Mouse (Mus musculus) right cerebral cortex, postnatal 4 days (tissue): ENCODE data around the gene Rplp1.

Experiments used
- DNase-seq: peaks from one replicate; pipeline ENCODE4 v3.0.0-alpha.2; 2022

The Rplp1 gene

DNA sequence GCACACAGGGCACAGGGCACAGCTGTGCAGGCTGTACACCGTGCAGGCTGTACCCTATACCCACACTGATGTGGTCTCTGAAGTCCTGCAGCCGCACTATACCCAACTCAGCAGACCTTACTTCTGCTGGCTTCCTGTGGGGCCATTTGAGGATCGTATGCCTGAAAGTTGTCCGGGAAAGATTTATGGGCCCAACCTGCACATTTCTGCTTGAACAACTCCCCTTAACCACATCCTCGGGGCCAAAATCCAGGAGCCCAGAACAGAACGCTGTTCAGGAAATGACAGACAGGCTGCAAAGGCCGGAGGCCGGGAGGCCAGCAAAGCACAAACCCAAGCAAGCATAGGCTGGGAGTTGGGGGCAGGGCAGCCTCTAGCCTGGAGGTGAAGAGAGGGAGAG is 41.0 kb downstream of the Rplp1 start:
- no peak for DNase-seq

GRCm38 (mm10) chr9:61872246-61872941 is 41.9 kb downstream of the Rplp1 start:
- no peak for DNase-seq

GRCm38 (mm10) chr9:61871839-61872238 is 42.5 kb downstream of the Rplp1 start:
- no peak for DNase-seq

- DNase-seq, result no peak
These were observed 46.7 kb downstream of the Rplp1 start for GRCm38 (mm10) chr9:61867659-61868058.
